Mouse (Mus musculus) kidney, postnatal 36 days (tissue): ENCODE measurements around the gene Gpx6.

Source experiments
- DNase-seq, 2 experiments: peaks; one replicate each; pipeline ENCODE4 v3.0.0; 2021 to 2022; ENCODE audit warnings: mixed read lengths in 2 of 2

Gpx6 gene

GRCm38 (mm10) chr13:21311926-21312325 lies at the start of gene Gpx6:
TSS of gene Gpx6 (plus strand) at chr13:21312125.
- DNase-seq, result peak; percentile 23 to 25

- no peak for DNase-seq
These were observed 49.0 kb upstream of the Gpx6 start for GRCm38 (mm10) chr13:21262787-21263461.

- DNase-seq, result no peak
These were observed 48.0 kb upstream of the Gpx6 start for GRCm38 (mm10) chr13:21263910-21264309.

- no peak for DNase-seq
These were observed 47.6 kb upstream of the Gpx6 start for GRCm38 (mm10) chr13:21264366-21264765.

GRCm38 (mm10) chr13:21265736-21266135 lies 46.2 kb upstream of the Gpx6 start:
- no peak for DNase-seq

- no peak for DNase-seq
These were observed 44.4 kb upstream of the Gpx6 start for GRCm38 (mm10) chr13:21267541-21267940.

GRCm38 (mm10) chr13:21268262-21268661 lies 43.7 kb upstream of the Gpx6 start:
- no peak for DNase-seq

GRCm38 (mm10) chr13:21275021-21275814 lies 36.7 kb upstream of the Gpx6 start:
- DNase-seq, result no peak

- peak; percentile 68 to 77 for DNase-seq
These were observed 35.9 kb upstream of the Gpx6 start for GRCm38 (mm10) chr13:21275815-21276550.

GRCm38 (mm10) chr13:21276551-21276950 lies 35.4 kb upstream of the Gpx6 start:
- no peak for DNase-seq

- DNase-seq, result no peak
These were observed 32.8 kb upstream of the Gpx6 start for GRCm38 (mm10) chr13:21279076-21279475.

GRCm38 (mm10) chr13:21279559-21279958 lies 32.4 kb upstream of the Gpx6 start:
- peak; percentile 79 for DNase-seq

GRCm38 (mm10) chr13:21292631-21293030 lies 19.3 kb upstream of the Gpx6 start, which contains the start of gene Gpx5:
TSS of gene Gpx5 (minus strand) at chr13:21292731.
- DNase-seq, result no peak

- no peak for DNase-seq
These were observed 13.4 kb upstream of the Gpx6 start for GRCm38 (mm10) chr13:21298557-21298956.

GRCm38 (mm10) chr13:21304483-21305066 lies 7.3 kb upstream of the Gpx6 start:
- no peak for DNase-seq

GRCm38 (mm10) chr13:21309788-21310187 lies 2.1 kb upstream of the Gpx6 start:
- DNase-seq, result no peak

- no peak for DNase-seq
These were observed 929 bp downstream of the Gpx6 start for GRCm38 (mm10) chr13:21312854-21313253.

- no peak for DNase-seq
These were observed 2.0 kb downstream of the Gpx6 start for GRCm38 (mm10) chr13:21313903-21314302.

- DNase-seq, result no peak
These were observed 8.3 kb downstream of the Gpx6 start for GRCm38 (mm10) chr13:21320262-21320661.

GRCm38 (mm10) chr13:21321890-21322494 lies 10.1 kb downstream of the Gpx6 start:
- no peak for DNase-seq

GRCm38 (mm10) chr13:21322509-21323375 lies 10.8 kb downstream of the Gpx6 start:
- no peak for DNase-seq

- no peak for DNase-seq
These were observed 11.5 kb downstream of the Gpx6 start for GRCm38 (mm10) chr13:21323405-21323804.
